Mouse (Mus musculus): Measurements from ENCODE around the gene Ahnak.
"Not testable (repeated sequence)": the region's sequence is repeated elsewhere in the genome, so short reads cannot be mapped to it uniquely, and the experiment has no call there.

Ahnak gene

GRCm38 (mm10) chr19:9065621-9066561 is 76.8 kb downstream of the Ahnak start:
- DNase-seq (ENCODE audit: low spot score): peak; percentile 61

- no peak for DNase-seq (ENCODE audit: low spot score)
These were observed 78.2 kb downstream of the Ahnak start for GRCm38 (mm10) chr19:9067292-9067691.

GRCm38 (mm10) chr19:9069687-9070307 is 80.7 kb downstream of the Ahnak start:
- no peak for DNase-seq (ENCODE audit: low spot score)

- no peak for DNase-seq (ENCODE audit: low spot score)
These were observed 81.2 kb downstream of the Ahnak start for GRCm38 (mm10) chr19:9070316-9070715.

GRCm38 (mm10) chr19:9071456-9072156 is 82.5 kb downstream of the Ahnak start:
- DNase-seq (ENCODE audit: low spot score): peak; percentile 30

- DNase-seq (ENCODE audit: low spot score): no peak
These were observed 83.1 kb downstream of the Ahnak start for GRCm38 (mm10) chr19:9072157-9072530.

GRCm38 (mm10) chr19:9073776-9074411 is 84.8 kb downstream of the Ahnak start:
- no peak for DNase-seq (ENCODE audit: low spot score)

GRCm38 (mm10) chr19:9074424-9074823 is 85.3 kb downstream of the Ahnak start:
- no peak for DNase-seq (ENCODE audit: low spot score)

GRCm38 (mm10) chr19:9075558-9075957 is 86.5 kb downstream of the Ahnak start:
- DNase-seq (ENCODE audit: low spot score): no peak

GRCm38 (mm10) chr19:9076035-9076434 is 87.0 kb downstream of the Ahnak start:
- DNase-seq (ENCODE audit: low spot score): no peak

GRCm38 (mm10) chr19:9076982-9077660 is 88.0 kb downstream of the Ahnak start:
- no peak for DNase-seq (ENCODE audit: low spot score)

- DNase-seq (ENCODE audit: low spot score): peak; percentile 21
These were observed 90.8 kb downstream of the Ahnak start for GRCm38 (mm10) chr19:9079916-9080315.

- no peak for DNase-seq (ENCODE audit: low spot score)
These were observed 92.5 kb downstream of the Ahnak start for GRCm38 (mm10) chr19:9081311-9082190.

GRCm38 (mm10) chr19:9082191-9083009 is 93.3 kb downstream of the Ahnak start:
- DNase-seq (ENCODE audit: low spot score): peak; percentile 94

GRCm38 (mm10) chr19:9083010-9083355 is 93.9 kb downstream of the Ahnak start:
- no peak for DNase-seq (ENCODE audit: low spot score)

GRCm38 (mm10) chr19:9083892-9084291 is 94.8 kb downstream of the Ahnak start:
- not testable (repeated sequence) for DNase-seq (ENCODE audit: low spot score)

GRCm38 (mm10) chr19:9087821-9088220 is 98.7 kb downstream of the Ahnak start, which contains the start of gene Scgb1a1:
Scgb1a1 (minus strand) TSS chr19:9087958.
- no peak for DNase-seq (ENCODE audit: low spot score)

GRCm38 (mm10) chr19:9090191-9090590 is 101.1 kb downstream of the Ahnak start:
- no peak for DNase-seq (ENCODE audit: low spot score)

GRCm38 (mm10) chr19:9090709-9091108 is 101.6 kb downstream of the Ahnak start:
- DNase-seq (ENCODE audit: low spot score): no peak

- DNase-seq (ENCODE audit: low spot score): no peak
These were observed 106.0 kb downstream of the Ahnak start for GRCm38 (mm10) chr19:9095111-9095510.
